Mouse (Mus musculus): Measurements from ENCODE around the gene Arfgef3.

DNA sequence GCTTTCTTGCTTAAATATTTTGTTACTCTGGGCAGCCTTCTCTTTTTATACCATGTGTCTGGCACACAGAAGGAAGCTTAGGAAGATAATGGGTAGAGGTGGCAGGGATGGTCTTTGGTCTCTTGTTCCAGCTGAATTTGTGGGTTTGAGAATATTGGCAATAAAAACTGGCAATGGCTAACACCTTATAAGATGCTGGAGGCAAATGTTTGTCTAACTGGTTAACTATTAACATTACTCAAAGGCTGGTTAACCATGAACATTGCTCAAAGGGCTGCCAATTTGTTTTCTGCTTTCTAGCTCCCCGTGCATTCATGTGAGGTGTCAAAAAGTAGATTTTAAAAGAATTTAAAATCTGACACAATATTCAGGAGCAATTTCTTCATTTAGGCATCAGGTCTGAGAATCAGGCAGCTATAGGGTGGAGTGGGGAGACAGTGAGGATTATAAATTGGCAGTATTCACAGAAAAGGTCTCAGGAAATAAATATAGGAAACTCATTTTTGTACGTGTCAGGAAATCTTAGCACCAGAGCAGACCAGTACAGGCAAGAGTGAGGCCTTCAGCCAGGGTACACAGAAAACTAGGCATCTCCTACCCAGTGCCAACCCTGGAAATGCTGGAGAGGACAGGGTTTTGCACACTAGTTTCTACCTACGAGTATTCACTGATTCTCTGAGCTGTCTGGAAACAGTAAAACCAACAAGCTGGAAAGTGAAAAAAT is 62.9 kb downstream of the Arfgef3 start:
- TF ChIP-seq CTCF (IDR thresholded peaks at IDR 0.05; ENCODE audit: extremely low read depth, insufficient read depth, low read length), result no peak
- TF ChIP-seq POLR2A (IDR thresholded peaks at IDR 0.05; ENCODE audit: extremely low read depth, insufficient read depth, low read length), result no peak
